Mouse (Mus musculus) testis, adult 2 months (tissue): ENCODE results near the gene Mob4.

ENCODE experiments used
- CTCF ChIP-seq: fragments of 200-500 bp; IDR thresholded peaks from 2 replicates; pipeline ENCODE4 v1.5.1; 2012; ENCODE audit warnings: low read depth, mild to moderate bottlenecking, inconsistent platforms, low read length, moderate library complexity; ENCODE audit not compliant: control insufficient read depth, insufficient read depth, insufficient replicate concordance
- POLR2A ChIP-seq: fragments of 200-500 bp; IDR thresholded peaks from 2 replicates; pipeline ENCODE4 v1.6.1; 2012; ENCODE audit warnings: low read depth, mild to moderate bottlenecking, inconsistent platforms, low read length, moderate library complexity; ENCODE audit not compliant: control insufficient read depth

GRCm38 (mm10) chr1:55192015-55192414 lies 61.0 kb downstream of the Mob4 start:
- TF ChIP-seq CTCF: no peak
- TF ChIP-seq POLR2A: no peak
